Mouse (Mus musculus) hematopoietic stem cell, adult 5-6 weeks (primary cell): ENCODE measurements around the gene Pde3b. TPM values are rescaled to one million over a fixed set of nuclear protein-coding genes. Genes with fewer than 3 reads are reported as not detected.
A peak's percentile ranks its signal among the peaks of the same experiment; 100 is the strongest.

Experiments
- ATAC-seq, 2 experiments: fragments of 125-278 bp in 1 of 2; replicated peaks in 1 of 2; 2 replicates each; pipeline ENCODE4 v1.8.0; 2016 to 2017; ENCODE audit warnings: inconsistent platforms in 2 of 2, mild to moderate bottlenecking in 2 of 2, moderate number of reproducible peaks in 2 of 2, low read depth in 1 of 2, moderate TSS enrichment in 1 of 2; ENCODE audit not compliant: low FRiP score in 2 of 2, poor library complexity in 2 of 2, severe bottlenecking in 2 of 2, insufficient read depth in 1 of 2, low TSS enrichment in 1 of 2
- total RNA-seq: library from RNA; stranded (forward); fragments of 172-1452, 232-1000 nt; gene quantifications from 2 replicates; pipeline ENCODE4 v1.2.3, GENCODE M21; 2017

Gene Pde3b
- total RNA-seq, 1 experiment from 2014 or later = 19.7 TPM

DNA sequence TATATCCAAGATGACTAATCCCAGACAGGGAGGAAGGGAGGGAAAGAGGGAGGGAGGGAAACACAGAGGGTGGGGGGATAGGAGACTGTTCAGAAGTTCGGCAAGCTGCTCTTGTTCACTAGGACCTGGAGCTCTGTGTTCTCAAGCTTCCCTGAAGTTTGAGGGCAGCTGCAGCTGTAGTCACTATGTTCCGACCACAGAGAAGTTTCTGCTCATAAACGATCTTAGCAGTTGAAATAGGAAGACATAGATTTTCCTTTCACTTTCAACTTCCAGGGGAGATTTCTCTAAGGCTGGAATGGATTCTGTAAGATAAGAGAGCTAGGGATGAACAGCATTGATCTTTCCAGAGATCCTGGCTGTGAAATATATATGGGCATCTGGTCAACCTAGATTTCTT, 161.8 kb downstream of the Pde3b start:
- ATAC-seq = peak; percentile 49 to 53

DNA sequence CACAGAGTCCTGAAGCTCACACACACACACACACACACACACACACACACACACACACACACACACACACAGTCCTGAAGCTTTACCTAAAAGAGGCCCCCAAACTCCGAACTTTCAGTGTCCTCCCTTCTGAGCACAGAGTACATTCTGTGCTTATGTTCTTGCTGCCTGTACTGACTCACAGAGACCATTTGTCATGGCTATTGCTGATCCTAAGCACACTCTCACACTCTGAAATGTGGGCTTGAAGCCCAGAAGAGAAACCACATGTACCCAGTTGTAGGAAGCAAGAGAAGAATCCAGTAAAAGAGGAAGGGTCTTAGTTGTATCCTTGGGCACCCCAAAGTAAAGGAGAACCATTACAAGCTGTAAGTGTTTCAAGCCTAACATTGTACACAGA, 162.6 kb downstream of the Pde3b start:
- 0 out of 4 replicates have a peak, but pooled peaks have one; percentile 5 to 42 for ATAC-seq

DNA sequence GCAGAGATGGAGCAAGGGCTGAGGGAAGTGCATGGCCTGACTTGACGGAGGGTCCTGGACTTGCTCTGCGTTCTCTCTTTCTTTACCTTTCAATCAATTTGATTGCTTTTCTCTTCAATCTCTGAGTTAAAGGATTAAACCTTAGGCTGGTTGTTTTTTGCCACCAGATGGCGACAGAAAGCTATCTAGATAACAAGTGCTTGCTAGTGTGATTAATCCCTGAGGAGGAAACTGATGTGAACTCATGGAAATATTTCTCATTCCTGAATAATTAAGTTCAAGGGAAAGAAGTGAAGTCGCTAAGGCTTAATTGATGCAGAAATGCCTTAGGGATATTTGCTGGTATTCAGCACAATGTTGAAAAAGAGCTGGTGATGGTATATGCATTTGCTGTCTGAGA, 165.3 kb downstream of the Pde3b start:
- no peak for ATAC-seq

DNA sequence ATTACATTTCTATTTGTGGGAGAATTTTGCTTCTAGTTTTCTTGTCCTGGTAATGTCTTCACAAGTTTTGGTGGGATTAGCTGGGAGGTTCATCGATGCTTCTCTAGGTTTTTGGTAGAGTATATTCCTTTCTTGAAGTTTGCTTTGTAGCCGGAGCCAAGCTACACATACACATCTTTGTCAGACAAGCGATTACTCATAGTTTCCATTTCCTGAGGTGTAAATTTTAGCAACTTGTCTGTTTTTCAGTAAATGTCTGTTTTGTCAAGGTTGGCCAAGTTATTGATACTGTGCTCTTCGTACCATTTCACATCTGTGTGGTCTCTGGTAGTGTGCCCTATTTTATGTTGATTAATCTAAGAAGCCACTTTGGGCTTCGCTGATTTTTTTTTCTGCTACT, 166.1 kb downstream of the Pde3b start:
- ATAC-seq = no peak

DNA sequence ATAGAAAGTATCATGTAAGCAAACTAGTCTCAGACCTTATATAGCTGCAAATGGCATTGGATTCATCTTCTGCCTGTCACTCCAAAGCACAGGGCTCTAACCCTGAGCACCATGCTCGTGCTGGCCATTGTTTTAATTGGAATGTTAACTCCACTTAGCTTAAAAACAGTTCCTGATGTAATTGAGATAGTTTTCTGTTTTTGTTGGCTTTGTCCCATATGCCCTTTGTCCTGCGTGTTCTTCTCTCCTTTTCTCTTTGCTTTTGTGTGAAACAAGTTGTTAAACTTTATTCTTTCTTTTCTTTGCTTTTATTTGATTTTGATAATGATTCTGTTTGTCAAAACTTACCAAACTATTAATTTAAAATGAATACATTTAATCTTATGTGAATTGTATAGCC, 167.4 kb downstream of the Pde3b start:
- ATAC-seq = no peak

Other genes with a start within 250 kb of the Pde3b start
- 82.0 and 87.5 TPM in 2 replicates for gene Copb1, start 160.6 kb upstream of the Pde3b start, total RNA-seq
- 243 and 311 TPM in 2 replicates for gene Psma1, start 139.2 kb upstream of the Pde3b start, total RNA-seq
- gene Cyp2r1, start 147.7 kb downstream of the Pde3b start, total RNA-seq = 6.2 and 8.3 TPM in 2 replicates
- gene Calca, start 221.1 kb downstream of the Pde3b start, total RNA-seq = not detected in 2 replicates